Mouse (Mus musculus) MEL (cell line): ENCODE measurements at regions not wholly inside any gene's neighbourhood (a gene's known extent, or its start where the extent isn't known, plus 50 kb on each side); places are given as distances from the start of the nearest gene placed in this dataset.

Source experiments
- POLR2A ChIP-seq, 2 experiments: IDR thresholded peaks; 2 replicates each; pipeline ENCODE4 v1.6.1; 2011 to 2012; ENCODE audit warnings: low read length in 2 of 2, mild to moderate bottlenecking in 2 of 2, control low read depth in 1 of 2, improper control_type of control experiment in 1 of 2, low read depth in 1 of 2, moderate library complexity in 1 of 2; ENCODE audit not compliant: control insufficient read depth in 1 of 2, insufficient read depth in 1 of 2, poor library complexity in 1 of 2
- TCF12 ChIP-seq: IDR thresholded peaks from 2 replicates; pipeline ENCODE4 v1.6.1; 2014; ENCODE audit warnings: low read depth, mild to moderate bottlenecking, inconsistent platforms, low read length, improper control_type of control experiment, moderate library complexity
- USF1 ChIP-seq: IDR thresholded peaks from 2 replicates; pipeline ENCODE4 v1.6.1; 2014; ENCODE audit warnings: low read depth, mild to moderate bottlenecking, inconsistent platforms, low read length, improper control_type of control experiment, moderate library complexity

DNA sequence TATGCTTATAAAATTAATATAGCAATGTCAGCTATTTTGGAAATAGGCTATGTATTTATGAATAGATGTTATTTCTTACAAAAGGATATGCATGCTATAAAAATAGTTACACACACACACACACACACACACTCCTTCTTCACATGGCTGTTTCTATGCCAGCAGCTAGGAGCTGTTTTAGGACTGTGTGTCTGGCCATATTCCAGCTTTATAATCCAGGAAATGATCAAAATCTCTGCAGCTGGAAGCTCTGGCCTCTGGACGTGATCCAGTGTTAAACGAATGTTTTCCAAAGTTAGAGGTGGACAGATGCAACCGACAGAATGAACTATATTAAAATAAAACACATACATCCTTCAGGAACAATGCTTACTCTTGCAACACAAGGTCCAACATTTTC is 125.9 kb upstream of the Rxylt1 start:
- TF ChIP-seq TCF12 (no peak), POLR2A (IDR thresholded peaks at IDR 0.05; ENCODE audit: control insufficient read depth in 1 of 2, insufficient read depth in 1 of 2, low read depth in 1 of 2, low read length in 2 of 2, poor library complexity in 1 of 2) (no peak), USF1 (no peak)
